Mouse (Mus musculus) CD4-positive, CD25-positive, alpha-beta regulatory T cell, adult 9 weeks (primary cell): Measurements from ENCODE around the gene Tead2. TPM values are rescaled to one million over a fixed set of nuclear protein-coding genes. Genes with fewer than 3 reads are reported as not detected.

Source experiments
- polyA plus RNA-seq: library from polyadenylated mRNA; unstranded; fragments of 100-300 nt; shearing (Covaris generic); gene quantifications from one replicate; pipeline ENCODE4 v1.2.1, GENCODE M21; 2017

Tead2 gene
- polyA plus RNA-seq: 2.9 TPM

GRCm38 (mm10) chr7:45215673-45216441 lies at the start of gene Tead2:
Gene Tead2, plus strand, starts transcription at chr7:45215753.

GRCm38 (mm10) chr7:45179469-45179868 lies 36.1 kb upstream of the Tead2 start, which contains the start of gene Gfy:
Gene Gfy, minus strand, starts transcription at chr7:45179569.

GRCm38 (mm10) chr7:45180896-45181477 lies 34.6 kb upstream of the Tead2 start, which contains the start of gene Pth2:
Gene Pth2, plus strand, starts transcription at chr7:45180995.

GRCm38 (mm10) chr7:45204380-45205143 lies 11.0 kb upstream of the Tead2 start, which contains the start of gene Ccdc155:
Gene Ccdc155, minus strand, starts transcription at chr7:45204892.

GRCm38 (mm10) chr7:45211851-45212251 lies 3.7 kb upstream of the Tead2 start, which contains the start of gene Dkkl1:
Gene Dkkl1, minus strand, starts transcription at chr7:45212147.

GRCm38 (mm10) chr7:45238723-45239496 lies 23.4 kb downstream of the Tead2 start, which contains the start of gene Cd37:
Gene Cd37, minus strand, starts transcription at chr7:45239115.

GRCm38 (mm10) chr7:45240633-45241388 lies 25.3 kb downstream of the Tead2 start, which contains the start of gene Slc6a16:
Gene Slc6a16, plus strand, starts transcription at chr7:45241085.

GRCm38 (mm10) chr7:45277136-45277760 lies 61.7 kb downstream of the Tead2 start, which contains the start of gene Slc6a21:
Gene Slc6a21, plus strand, starts transcription at chr7:45277513.

Other genes with a start within 250 kb of the Tead2 start
- gene Cpt1c, start 240.9 kb upstream of the Tead2 start, polyA plus RNA-seq: 0.55 TPM
- 210 TPM for gene Prmt1, start 229.2 kb upstream of the Tead2 start, polyA plus RNA-seq
- gene Irf3, start 218.1 kb upstream of the Tead2 start, polyA plus RNA-seq: 255 TPM
- 35.2 TPM for gene Bcl2l12, start 217.0 kb upstream of the Tead2 start, polyA plus RNA-seq
- 22.7 TPM for gene Scaf1, start 199.4 kb upstream of the Tead2 start, polyA plus RNA-seq
- gene Rras, start 197.8 kb upstream of the Tead2 start, polyA plus RNA-seq: 6.3 TPM
- 4.8 TPM for gene Prr12, start 162.9 kb upstream of the Tead2 start, polyA plus RNA-seq
- 148 TPM for gene Nosip, start 153.3 kb upstream of the Tead2 start, polyA plus RNA-seq
- gene Prrg2, start 153.1 kb upstream of the Tead2 start, polyA plus RNA-seq: 3.3 TPM
- gene Rcn3, start 123.5 kb upstream of the Tead2 start, polyA plus RNA-seq: 10.8 TPM
- 2.6 TPM for gene Fcgrt, start 111.9 kb upstream of the Tead2 start, polyA plus RNA-seq
- gene Rps11, start 91.3 kb upstream of the Tead2 start, polyA plus RNA-seq: 3,383 TPM
- gene Rpl13a, start 87.0 kb upstream of the Tead2 start, polyA plus RNA-seq: 3,108 TPM
- gene Gm45713, start 79.5 kb upstream of the Tead2 start, polyA plus RNA-seq: not detected
- 292 TPM for gene Flt3l, start 79.3 kb upstream of the Tead2 start, polyA plus RNA-seq
- gene Pih1d1, start 61.5 kb upstream of the Tead2 start, polyA plus RNA-seq: 59.4 TPM
- gene Aldh16a1, start 61.2 kb upstream of the Tead2 start, polyA plus RNA-seq: 67.0 TPM
- gene Slc17a7, start 51.8 kb upstream of the Tead2 start, polyA plus RNA-seq: not detected
- gene Gfy, start 36.2 kb upstream of the Tead2 start, polyA plus RNA-seq: not detected
- not detected for gene Pth2, start 34.8 kb upstream of the Tead2 start, polyA plus RNA-seq
- 0.32 TPM for gene Ccdc155, start 10.9 kb upstream of the Tead2 start, polyA plus RNA-seq
- 16.0 TPM for gene Dkkl1, start 3.6 kb upstream of the Tead2 start, polyA plus RNA-seq
- 598 TPM for gene Cd37, start 23.4 kb downstream of the Tead2 start, polyA plus RNA-seq
- gene Slc6a16, start 25.3 kb downstream of the Tead2 start, polyA plus RNA-seq: not detected
- gene Slc6a21, start 61.8 kb downstream of the Tead2 start, polyA plus RNA-seq: not detected
- gene Trpm4, start 118.0 kb downstream of the Tead2 start, polyA plus RNA-seq: 16.3 TPM
- gene Hrc, start 119.5 kb downstream of the Tead2 start, polyA plus RNA-seq: not detected
- gene Ppfia3, start 151.3 kb downstream of the Tead2 start, polyA plus RNA-seq: not detected
- gene Lin7b, start 154.8 kb downstream of the Tead2 start, polyA plus RNA-seq: not detected
- gene Snrnp70, start 180.0 kb downstream of the Tead2 start, polyA plus RNA-seq: 241 TPM
- gene Kcna7, start 189.9 kb downstream of the Tead2 start, polyA plus RNA-seq: not detected
- 0.41 TPM for gene Ntf5, start 197.9 kb downstream of the Tead2 start, polyA plus RNA-seq
- not detected for gene Lhb, start 205.1 kb downstream of the Tead2 start, polyA plus RNA-seq
- gene Gys1, start 219.1 kb downstream of the Tead2 start, polyA plus RNA-seq: 16.5 TPM
- 77.4 TPM for gene Ruvbl2, start 222.3 kb downstream of the Tead2 start, polyA plus RNA-seq
- 2,511 TPM for gene Ftl1, start 244.1 kb downstream of the Tead2 start, polyA plus RNA-seq